Mouse (Mus musculus): Measurements from ENCODE around the gene Cavin1. TPM values are rescaled to one million over a fixed set of nuclear protein-coding genes. Genes with fewer than 3 reads are reported as not detected.

Gene Cavin1
- polyA plus RNA-seq, 1 experiment from 2014 or later = 47.0 TPM

DNA sequence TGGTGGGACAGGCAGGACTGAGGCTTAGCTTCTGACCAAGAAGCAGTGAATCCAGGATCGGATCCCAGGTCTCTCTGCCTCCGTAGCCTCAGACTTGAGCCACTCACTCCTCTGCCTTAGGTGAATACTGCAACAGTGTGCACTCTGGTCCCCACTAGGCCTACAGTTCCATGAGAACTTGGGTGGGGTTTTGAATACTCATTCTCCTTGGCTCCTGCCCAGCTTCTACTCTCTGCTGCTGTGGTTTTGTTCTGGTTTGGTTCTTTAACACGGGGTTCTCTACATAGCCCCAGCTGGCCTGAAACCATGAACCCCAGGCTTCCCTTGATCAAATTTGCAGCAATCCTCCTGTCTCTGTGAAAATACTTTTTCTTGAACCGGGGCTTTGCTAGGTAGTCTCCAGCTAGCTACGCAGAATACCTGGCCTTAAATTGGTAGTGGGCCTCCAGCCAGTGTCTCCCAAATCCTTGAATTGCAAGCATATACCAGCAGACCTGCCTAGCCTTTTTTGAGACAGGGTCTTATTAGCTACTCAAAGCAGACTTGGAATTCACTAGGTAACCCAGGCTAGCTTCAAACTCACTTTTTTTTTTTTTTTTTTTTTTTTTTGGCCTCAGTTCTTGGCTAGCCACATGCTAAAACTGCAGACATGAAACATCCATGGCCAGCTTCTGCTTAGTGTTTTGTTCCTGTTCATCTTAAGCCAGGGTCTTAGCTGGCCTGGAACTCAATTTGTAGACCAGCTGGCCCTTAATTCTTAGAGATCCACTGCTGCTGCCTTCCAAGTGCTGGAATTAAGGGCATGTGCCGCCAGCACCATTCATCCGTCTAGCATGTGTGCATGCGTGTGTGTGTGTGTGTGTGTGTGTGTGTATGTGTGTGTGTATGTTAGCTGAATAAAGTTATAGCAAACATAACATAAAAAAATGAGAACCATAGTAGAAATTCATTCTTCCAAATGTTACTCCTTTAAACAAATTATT, 35.0 kb downstream of the Cavin1 start:
- no peak for ATAC-seq
- Histone ChIP-seq H3K36me3 (ENCODE audit: control insufficient read depth, insufficient read depth, low read length) (no peaks in the 10 kb centered on the region), H3K4me2 (ENCODE audit: low read length) (no peak overlapping the region), H3K9me3 (ENCODE audit: control insufficient read depth, low read length) (no peaks in the 10 kb centered on the region), H3K27ac (ENCODE audit: low read depth, low read length) (no peak overlapping the region), H3K4me1 (ENCODE audit: control insufficient read depth, insufficient read depth, low read depth, low read length) (peaks cover 14% of the 10 kb centered on the region), H3K9ac (ENCODE audit: low read depth, low read length) (no peak overlapping the region), H3K27me3 (replicated peaks; ENCODE audit: control insufficient read depth, insufficient read depth, low read length) (no peaks in the 10 kb centered on the region), H3K4me3 (ENCODE audit: low read length) (no peak overlapping the region)
- 79% methylated on average over 8 of the region's 8 CpGs for WGBS

DNA sequence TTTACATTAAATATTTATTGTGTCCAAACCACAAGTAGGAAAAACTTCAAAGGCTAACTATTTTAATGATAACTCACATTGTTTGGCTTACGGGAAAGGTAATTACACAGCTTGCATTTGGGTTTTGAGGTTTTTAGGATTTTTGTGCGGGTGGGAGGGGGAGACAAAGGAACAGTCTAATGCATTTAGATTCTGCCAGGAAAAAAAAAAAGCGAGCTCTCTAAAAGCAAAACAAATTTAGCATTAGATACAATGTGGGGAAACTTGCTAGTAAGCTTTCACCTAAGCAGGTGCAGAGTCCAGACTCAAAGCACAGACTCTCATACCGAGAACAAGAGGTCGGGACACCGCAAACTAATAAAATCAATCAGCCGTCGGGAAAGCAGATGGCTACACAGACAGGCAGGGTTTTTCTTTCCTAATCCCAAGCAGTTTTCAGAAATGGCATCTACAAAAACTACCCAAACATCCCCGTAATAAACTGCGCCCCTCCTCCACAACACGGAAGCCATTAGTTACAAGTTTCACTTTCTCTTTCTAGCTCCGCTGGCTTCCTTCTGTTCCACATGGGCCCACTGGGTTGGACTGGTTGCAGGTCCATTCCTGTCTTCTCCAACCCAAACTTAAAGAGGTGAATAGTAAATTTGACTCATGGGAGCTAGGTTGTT, 39.3 kb downstream of the Cavin1 start:
- no peaks in the 10 kb centered on the region for H3K9me3 ChIP-seq (ENCODE audit: control insufficient read depth, low read length)
- 64% methylated on average over 12 of the region's 12 CpGs for WGBS
- no peaks in the 10 kb centered on the region; the same call in 1 of the 2 replicates for H3K4me1 ChIP-seq (ENCODE audit: control insufficient read depth, insufficient read depth, low read depth, low read length)
- H3K36me3 ChIP-seq (ENCODE audit: control insufficient read depth, insufficient read depth, low read length) = no peaks in the 10 kb centered on the region
- H3K4me2 ChIP-seq (ENCODE audit: low read length) = no peak overlapping the region
- no peak for ATAC-seq
- H3K9ac ChIP-seq (ENCODE audit: low read depth, low read length) = no peak overlapping the region
- H3K27me3 ChIP-seq (replicated peaks; ENCODE audit: control insufficient read depth, insufficient read depth, low read length) = no peaks in the 10 kb centered on the region
- H3K4me3 ChIP-seq (ENCODE audit: low read length) = no peak overlapping the region
- H3K27ac ChIP-seq (ENCODE audit: low read depth, low read length) = no peak overlapping the region

DNA sequence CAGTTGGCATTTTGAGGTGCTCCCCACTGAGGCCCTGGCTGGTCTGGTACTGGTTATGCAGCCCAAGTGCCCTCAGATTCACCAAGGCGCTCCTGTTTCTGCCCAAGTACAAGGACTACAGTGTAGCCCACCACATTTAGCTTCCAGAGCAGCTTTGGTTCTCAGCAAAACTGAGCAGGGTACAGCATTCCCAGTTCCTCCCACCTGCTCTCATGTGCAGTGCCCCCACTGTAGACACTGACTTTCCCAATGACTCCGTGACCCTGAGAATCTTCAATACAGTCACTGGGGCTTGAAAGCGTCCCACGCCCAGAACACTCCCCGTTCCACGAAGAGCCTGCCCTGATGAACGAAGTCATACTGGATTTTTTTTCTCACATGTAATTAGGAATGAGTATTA, 40.1 kb downstream of the Cavin1 start:
- no peaks in the 10 kb centered on the region for H3K4me1 ChIP-seq (ENCODE audit: control insufficient read depth, insufficient read depth, low read depth, low read length)
- H3K27me3 ChIP-seq (replicated peaks; ENCODE audit: control insufficient read depth, insufficient read depth, low read length) = no peaks in the 10 kb centered on the region
- H3K9me3 ChIP-seq (ENCODE audit: control insufficient read depth, low read length) = no peaks in the 10 kb centered on the region
- no peak overlapping the region for H3K9ac ChIP-seq (ENCODE audit: low read depth, low read length)
- H3K4me3 ChIP-seq (ENCODE audit: low read length) = no peak overlapping the region
- H3K4me2 ChIP-seq (ENCODE audit: low read length) = no peak overlapping the region
- H3K27ac ChIP-seq (ENCODE audit: low read depth, low read length) = no peak overlapping the region
- ATAC-seq = no peak
- WGBS = 73% methylated on average over 7 of the region's 7 CpGs
- no peaks in the 10 kb centered on the region for H3K36me3 ChIP-seq (ENCODE audit: control insufficient read depth, insufficient read depth, low read length)

DNA sequence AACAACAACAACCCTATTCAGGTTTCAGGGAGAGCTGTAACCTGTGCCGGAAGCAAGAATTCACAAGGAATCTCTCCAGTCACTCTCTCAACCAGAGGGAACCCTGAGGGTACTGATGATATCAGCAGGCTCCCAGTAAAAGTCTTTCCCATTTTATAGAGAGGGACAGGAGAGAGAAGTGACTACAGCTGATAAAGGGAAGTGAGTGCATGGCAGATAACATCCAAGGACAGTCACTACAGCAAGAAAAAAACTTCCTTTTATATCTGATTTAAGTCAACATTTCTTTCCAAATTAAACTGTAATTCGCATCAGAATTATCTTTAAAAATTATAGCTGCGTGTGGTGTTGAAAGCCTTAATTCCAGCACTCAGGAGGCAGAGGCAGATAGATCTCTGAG, 43.3 kb downstream of the Cavin1 start:
- Histone ChIP-seq H3K27ac (ENCODE audit: low read depth, low read length) (no peak overlapping the region), H3K9ac (ENCODE audit: low read depth, low read length) (no peak overlapping the region), H3K9me3 (ENCODE audit: control insufficient read depth, low read length) (no peaks in the 10 kb centered on the region), H3K4me1 (ENCODE audit: control insufficient read depth, insufficient read depth, low read depth, low read length) (no peaks in the 10 kb centered on the region), H3K36me3 (ENCODE audit: control insufficient read depth, insufficient read depth, low read length) (no peaks in the 10 kb centered on the region), H3K4me2 (ENCODE audit: low read length) (no peak overlapping the region), H3K4me3 (ENCODE audit: low read length) (no peak overlapping the region), H3K27me3 (replicated peaks; ENCODE audit: control insufficient read depth, insufficient read depth, low read length) (no peaks in the 10 kb centered on the region)
- ATAC-seq = no peak
- WGBS = 93% methylated on average over 3 of the region's 3 CpGs

DNA sequence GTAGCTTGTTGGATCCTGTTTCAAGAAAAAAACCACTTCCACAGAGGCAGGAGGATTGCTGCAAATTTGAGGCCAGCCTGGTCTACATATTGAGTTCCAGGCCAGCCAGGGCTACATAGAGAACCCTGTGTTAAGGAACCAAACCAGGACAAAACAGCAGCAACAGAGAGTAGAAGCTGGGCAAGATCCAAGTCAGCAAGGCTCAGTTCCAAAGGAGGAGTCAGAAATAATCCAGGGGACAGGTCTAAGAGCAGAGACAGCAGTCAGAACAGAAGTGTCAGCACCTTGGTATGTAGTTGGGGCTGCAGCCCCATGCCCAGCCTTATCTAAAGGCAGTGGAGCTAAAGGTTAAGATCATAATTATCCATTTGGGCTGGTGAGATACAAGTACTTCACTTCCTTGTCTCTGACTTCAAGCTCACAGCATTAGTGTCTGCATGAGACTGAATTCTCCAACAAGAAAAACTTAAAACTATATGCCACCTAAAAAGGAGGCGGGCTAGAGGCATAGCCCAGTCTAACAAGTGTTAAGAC, 46.2 kb downstream of the Cavin1 start:
- Histone ChIP-seq H3K9me3 (ENCODE audit: control insufficient read depth, low read length) (no peaks in the 10 kb centered on the region), H3K4me2 (ENCODE audit: low read length) (no peak overlapping the region), H3K36me3 (ENCODE audit: control insufficient read depth, insufficient read depth, low read length) (no peaks in the 10 kb centered on the region), H3K4me1 (ENCODE audit: control insufficient read depth, insufficient read depth, low read depth, low read length) (no peaks in the 10 kb centered on the region), H3K4me3 (ENCODE audit: low read length) (no peak overlapping the region), H3K27ac (ENCODE audit: low read depth, low read length) (no peak overlapping the region), H3K27me3 (replicated peaks; ENCODE audit: control insufficient read depth, insufficient read depth, low read length) (no peaks in the 10 kb centered on the region), H3K9ac (ENCODE audit: low read depth, low read length) (no peak overlapping the region)
- ATAC-seq = no peak
- WGBS = 93% methylated on average over 1 of the region's 1 CpGs

DNA sequence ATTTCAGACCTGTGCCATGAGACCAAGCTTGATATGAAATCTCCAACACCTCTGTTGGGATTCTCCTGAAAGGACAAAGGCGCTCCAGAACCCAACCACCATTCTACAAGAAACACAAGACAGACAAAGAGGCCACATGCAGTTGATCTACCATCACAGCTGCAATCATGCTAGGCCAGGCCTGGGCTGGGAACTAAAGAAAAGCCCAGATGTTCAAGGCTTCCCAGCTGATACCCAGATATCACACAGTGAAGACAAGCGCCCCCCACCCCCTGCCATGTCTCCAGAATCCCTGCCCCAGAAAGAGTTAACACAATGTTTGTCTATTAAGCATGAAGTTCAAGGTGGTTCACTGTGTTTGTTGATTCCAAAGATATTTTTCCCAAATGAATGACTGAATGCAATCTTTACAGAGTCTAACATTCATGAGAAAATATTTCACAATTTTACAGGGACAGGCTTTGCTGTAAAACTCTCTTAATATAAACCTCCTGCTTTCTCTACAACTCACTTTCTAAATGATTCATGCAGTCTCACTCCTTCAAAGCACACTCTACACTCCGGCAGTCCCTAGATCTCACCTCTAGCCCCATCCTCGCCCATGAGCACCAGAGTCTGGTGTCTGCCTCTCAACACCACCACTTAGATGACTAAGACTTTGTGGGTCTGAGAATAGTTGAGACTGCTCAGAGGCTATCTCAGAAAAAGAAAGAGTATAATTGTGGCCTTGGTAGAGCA, 49.6 kb downstream of the Cavin1 start:
- Histone ChIP-seq H3K36me3 (ENCODE audit: control insufficient read depth, insufficient read depth, low read length) (no peaks in the 10 kb centered on the region), H3K27ac (ENCODE audit: low read depth, low read length) (no peak overlapping the region), H3K4me1 (ENCODE audit: control insufficient read depth, insufficient read depth, low read depth, low read length) (no peaks in the 10 kb centered on the region), H3K4me2 (ENCODE audit: low read length) (no peak overlapping the region), H3K9me3 (ENCODE audit: control insufficient read depth, low read length) (no peaks in the 10 kb centered on the region), H3K9ac (ENCODE audit: low read depth, low read length) (no peak overlapping the region), H3K27me3 (replicated peaks; ENCODE audit: control insufficient read depth, insufficient read depth, low read length) (no peaks in the 10 kb centered on the region), H3K4me3 (ENCODE audit: low read length) (no peak overlapping the region)
- WGBS = 89% methylated on average over 4 of the region's 4 CpGs
- no peak for ATAC-seq

DNA sequence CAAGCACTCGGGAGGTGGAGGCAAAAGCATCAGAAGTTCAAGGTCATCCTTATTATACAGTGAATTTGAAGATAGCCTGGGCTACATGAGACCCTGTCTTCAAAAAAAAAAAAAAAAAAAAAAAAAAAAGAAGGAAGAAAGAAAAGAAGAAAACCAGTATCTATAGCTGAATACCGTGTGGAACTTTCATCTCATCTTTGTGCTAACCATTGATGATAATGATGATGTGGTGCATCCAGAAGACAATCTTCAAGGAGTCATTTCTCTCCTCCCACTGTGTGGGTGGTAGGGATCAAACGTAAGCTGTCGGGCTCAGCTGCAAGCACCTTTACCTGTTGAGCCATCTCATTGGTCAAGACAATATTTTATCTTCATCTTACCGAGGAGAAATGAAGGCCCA, 52.7 kb downstream of the Cavin1 start:
- H3K27me3 ChIP-seq (replicated peaks; ENCODE audit: control insufficient read depth, insufficient read depth, low read length) = no peaks in the 10 kb centered on the region
- no peaks in the 10 kb centered on the region; the same call in 1 of the 2 replicates for H3K36me3 ChIP-seq (ENCODE audit: control insufficient read depth, insufficient read depth, low read length)
- no peaks in the 10 kb centered on the region for H3K4me1 ChIP-seq (ENCODE audit: control insufficient read depth, insufficient read depth, low read depth, low read length)
- WGBS = 88% methylated on average over 5 of the region's 5 CpGs
- H3K9me3 ChIP-seq (ENCODE audit: control insufficient read depth, low read length) = no peaks in the 10 kb centered on the region
- H3K27ac ChIP-seq (ENCODE audit: low read depth, low read length) = no peak overlapping the region
- no peak overlapping the region for H3K4me3 ChIP-seq (ENCODE audit: low read length)
- ATAC-seq = no peak
- H3K9ac ChIP-seq (ENCODE audit: low read depth, low read length) = no peak overlapping the region
- no peak overlapping the region for H3K4me2 ChIP-seq (ENCODE audit: low read length)

DNA sequence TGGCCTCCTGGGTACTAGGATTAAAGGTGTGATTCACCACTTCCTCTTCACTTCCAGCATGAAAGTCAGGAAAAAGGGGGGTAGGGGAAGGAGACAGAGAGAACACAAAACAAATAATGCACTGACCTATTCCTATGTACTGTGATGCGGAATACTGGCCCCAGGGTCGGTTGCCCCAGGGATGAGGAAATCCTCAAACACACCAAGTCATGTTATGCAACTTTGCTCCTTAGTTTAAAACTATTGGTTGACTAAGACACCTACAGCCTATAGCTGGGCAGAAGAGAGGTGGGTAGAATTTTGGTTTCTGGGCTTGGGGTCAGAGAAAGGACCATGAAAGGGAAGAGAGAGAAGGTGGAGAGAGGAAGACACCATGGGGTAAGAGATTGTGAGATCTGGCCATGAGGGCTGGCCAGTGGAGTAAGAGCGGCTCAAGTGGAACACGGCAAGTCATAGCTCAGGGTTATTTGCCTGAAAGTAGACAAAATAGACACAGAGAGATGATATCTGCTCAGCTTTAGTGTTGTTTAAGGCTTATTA, 54.2 kb downstream of the Cavin1 start:
- Histone ChIP-seq H3K4me3 (ENCODE audit: low read length) (no peak overlapping the region), H3K4me2 (ENCODE audit: low read length) (no peak overlapping the region), H3K4me1 (ENCODE audit: control insufficient read depth, insufficient read depth, low read depth, low read length) (no peaks in the 10 kb centered on the region), H3K9me3 (ENCODE audit: control insufficient read depth, low read length) (no peaks in the 10 kb centered on the region), H3K27me3 (replicated peaks; ENCODE audit: control insufficient read depth, insufficient read depth, low read length) (no peaks in the 10 kb centered on the region), H3K27ac (ENCODE audit: low read depth, low read length) (no peak overlapping the region), H3K36me3 (ENCODE audit: control insufficient read depth, insufficient read depth, low read length) (no peaks in the 10 kb centered on the region; the same call in 1 of the 2 replicates), H3K9ac (ENCODE audit: low read depth, low read length) (no peak overlapping the region)
- ATAC-seq = no peak
- 94% methylated on average over 4 of the region's 4 CpGs for WGBS

Measured in hindbrain, embryonic 16.5 days (tissue).